Mouse (Mus musculus): ENCODE results near the gene Fndc8.

The Fndc8 gene

DNA sequence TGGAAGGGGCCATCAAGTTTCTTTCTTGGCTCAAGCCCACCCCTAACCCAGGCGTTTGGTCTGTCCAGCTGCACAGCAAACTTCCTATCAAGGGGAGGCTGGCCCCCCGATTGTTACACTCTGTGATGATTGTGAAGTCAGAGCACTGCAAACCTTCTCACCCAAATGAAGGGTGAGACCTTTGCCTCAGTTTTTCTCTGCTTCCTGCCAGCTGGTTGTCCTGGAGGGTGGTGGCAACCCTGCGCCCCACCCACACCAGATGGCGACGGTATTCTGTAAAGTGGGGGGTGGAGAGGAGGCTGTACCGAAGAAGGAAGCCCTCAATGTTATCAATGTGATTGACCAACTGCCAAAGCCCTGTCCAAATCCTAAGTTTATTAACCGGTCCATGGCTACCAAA is at the start of gene Fndc8:
Gene Fndc8 (plus strand): TSS at position 189 of the 400 bp plus-strand sequence.
- DNase-seq (ENCODE audit: inconsistent ontology term), result no peak

DNA sequence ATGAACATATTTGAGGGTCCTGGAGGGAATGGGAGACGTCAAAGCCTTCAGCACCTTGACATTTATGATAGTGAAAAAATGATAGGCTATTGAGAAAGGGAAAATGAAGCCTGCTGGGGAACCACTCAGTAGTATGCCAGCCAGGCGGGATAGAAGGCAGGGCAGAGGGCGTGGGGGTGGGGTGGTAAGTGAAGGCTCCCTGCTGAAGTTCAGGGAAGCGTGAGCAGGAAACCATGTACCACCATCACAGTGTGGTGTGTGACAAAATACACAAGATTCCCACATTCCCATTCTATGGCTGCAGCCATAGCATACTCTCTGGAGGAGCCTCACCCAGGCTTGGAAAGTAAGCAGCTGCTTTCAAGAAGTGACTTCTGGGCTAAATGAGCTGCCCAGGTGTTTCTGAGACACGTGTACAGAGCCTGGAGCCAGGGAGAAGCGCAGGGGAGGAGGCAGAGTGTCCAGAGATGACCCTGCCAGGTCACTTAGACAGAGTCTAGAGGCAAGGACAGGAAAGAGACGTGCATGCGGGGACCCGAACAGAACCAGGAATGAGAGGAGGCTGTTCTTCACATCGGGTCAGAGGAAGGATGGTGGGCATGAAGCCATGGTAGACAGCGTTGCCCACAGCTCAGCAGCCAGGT is 47.0 kb upstream of the Fndc8 start:
- no peak for DNase-seq (ENCODE audit: inconsistent ontology term)

DNA sequence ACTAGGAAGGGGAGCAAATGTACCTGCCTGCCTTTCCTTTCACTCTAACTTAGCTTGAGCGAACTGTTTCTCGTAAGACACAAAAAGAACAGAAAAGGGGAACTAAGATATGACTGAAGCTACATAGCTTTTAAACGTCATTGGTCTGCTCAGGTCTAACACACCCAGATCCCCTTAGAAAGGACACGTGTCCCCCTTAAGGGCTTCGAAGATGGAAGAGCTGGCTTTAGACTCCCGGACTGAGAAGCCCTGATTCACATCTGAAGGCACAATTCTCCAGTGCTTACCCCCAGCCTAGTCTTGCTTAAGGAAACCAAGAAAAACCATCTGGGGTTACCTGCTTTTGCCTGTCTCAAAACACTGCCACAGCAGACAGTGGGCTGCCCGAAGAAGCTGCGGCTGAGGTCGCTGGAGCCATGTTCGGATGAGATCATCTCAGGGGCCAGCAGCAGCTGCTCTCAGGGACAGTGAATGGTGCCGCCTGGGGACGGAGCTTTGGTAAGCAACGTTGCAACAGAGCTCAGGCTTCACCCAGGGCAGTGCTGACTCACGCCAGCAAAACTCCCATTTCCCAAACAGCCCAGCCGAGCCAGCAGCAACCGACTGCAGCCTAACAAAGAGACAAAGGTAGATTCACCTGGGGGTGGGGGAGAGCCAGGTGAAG is 46.4 kb upstream of the Fndc8 start:
- peak; percentile 87 for DNase-seq (ENCODE audit: inconsistent ontology term)

DNA sequence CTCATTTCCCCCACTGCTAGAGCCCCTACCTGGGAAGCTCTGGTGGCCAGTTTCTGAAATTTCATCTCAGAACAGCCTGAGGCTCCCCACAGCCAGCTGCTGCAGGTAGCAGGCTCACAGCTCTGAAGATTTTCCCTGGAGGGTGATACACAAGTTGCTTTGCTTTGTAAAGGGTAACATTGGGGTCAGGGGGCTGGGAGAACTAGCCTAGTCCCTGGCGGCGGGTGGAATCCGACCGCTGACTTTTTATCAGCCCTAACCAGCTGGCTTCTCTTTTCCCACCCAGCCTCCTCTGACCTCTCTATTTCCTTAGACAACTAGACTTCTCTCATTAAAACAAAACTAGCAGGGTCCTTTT is 45.9 kb upstream of the Fndc8 start:
- no peak for DNase-seq (ENCODE audit: inconsistent ontology term)

DNA sequence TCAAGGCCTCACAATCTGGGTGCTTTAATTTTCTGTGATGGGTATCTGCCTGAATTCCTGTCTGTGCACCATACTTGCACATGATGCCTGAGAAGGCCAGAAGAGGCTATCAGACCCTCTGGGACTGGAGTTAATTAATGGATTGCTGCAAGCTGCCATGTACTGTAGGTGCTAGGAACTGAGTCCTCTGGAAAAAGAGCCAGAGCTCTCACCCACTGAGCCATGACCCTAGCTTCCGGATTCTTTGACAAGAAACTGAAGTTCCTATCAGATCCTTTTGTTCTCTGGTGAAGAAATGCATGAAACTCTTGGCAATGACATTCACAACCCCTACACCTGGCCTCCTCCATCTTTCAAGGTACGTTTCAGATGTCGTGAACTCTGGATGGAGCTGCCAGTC is 45.0 kb upstream of the Fndc8 start:
- no peak for DNase-seq (ENCODE audit: inconsistent ontology term)

DNA sequence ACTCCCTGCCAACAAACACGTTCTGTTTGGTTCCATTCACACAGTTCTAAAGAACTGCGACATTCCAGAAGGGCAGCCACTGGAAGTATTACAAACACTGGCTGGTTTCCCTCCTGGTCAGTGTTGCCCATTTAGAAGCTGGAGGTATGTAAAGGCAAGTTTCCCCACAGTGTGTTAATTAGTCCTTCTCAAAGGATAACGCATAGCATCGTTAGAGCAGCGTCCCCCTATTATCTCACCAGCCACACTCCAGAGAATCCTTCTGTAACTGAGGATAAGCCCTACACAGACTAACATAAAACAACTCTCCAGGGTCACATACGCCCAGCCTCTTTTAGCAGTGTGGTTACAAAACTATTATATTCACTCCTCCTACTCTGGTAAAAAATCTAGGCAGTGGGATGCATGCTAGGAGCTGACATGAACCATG is 44.3 kb upstream of the Fndc8 start:
- DNase-seq (ENCODE audit: inconsistent ontology term), result peak; percentile 92

DNA sequence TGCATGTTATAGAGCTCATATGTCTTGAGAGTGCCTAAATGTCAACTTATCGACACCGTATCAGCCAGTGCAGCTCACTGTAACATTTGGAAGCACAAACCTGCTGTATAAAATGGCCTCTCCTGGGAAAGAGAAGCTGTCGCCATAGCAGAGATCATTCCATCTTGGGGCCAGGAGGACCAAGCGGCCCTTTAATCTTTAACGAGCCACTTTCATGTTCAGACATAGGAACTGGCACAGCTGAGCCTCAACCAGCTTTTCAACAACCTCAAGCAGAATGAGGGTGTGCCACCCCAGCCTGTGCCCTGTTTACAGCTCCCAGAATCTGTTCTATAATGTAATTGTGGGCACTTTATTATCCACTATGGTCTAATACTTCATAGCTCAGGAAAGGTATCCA is 41.7 kb upstream of the Fndc8 start:
- DNase-seq (ENCODE audit: inconsistent ontology term), result no peak

DNA sequence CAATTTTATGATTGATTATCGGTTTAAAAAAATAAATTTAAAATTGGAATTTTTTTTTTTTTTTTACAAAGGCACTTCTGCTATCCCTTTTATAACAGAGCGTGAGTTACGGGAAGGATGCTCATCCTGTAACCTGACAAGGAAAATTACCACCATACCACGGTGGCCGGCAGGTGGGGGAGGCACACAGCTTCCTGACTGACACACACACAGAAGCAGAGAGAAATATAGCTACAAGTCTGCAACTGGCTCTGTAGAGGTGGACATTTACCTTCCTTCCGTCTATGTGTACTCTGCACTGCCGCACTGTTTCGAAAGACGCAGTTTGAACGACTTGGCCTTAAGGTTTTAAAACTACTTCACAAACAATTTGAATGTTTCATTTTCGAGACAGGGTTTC is 39.8 kb upstream of the Fndc8 start:
- no peak for DNase-seq (ENCODE audit: inconsistent ontology term)

DNA sequence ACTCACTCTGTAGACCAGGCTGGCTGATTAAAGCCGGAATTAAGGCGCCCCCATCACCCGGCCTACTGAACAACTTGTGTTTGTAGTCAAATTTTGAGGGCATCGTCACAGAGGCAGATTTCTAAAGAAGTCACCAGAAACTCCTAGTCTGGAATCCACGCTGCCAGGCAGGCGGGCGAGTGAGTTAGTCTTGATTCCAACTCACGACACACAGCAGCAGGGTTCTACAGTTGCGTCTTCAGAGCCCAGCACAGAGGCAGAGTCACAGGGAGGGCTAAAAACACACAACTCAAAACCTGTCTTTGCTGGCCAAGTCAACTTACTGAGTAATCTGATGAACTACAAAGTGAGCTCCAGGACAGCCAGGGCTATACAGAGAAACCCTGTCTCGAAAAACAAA is 39.4 kb upstream of the Fndc8 start:
- DNase-seq (ENCODE audit: inconsistent ontology term), result no peak

DNA sequence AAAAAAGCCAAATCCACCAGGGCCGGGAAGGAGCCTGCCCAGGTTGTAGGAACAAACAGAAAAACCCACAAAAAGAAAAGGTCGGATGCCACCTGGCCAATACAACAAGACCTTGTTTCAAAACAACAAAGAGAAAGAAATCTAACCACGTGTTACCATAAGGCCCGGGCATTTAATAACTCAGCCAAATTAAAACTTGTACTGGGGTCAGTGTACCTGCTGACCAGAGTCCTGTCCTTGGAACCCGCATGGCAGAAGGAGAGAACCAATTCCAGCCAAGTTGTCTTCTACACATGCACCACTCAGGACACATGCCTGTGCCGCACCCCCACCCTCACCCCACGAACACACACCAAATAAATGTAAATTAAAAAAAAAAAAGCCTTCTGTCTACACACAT is 39.0 kb upstream of the Fndc8 start:
- no peak for DNase-seq (ENCODE audit: inconsistent ontology term)

DNA sequence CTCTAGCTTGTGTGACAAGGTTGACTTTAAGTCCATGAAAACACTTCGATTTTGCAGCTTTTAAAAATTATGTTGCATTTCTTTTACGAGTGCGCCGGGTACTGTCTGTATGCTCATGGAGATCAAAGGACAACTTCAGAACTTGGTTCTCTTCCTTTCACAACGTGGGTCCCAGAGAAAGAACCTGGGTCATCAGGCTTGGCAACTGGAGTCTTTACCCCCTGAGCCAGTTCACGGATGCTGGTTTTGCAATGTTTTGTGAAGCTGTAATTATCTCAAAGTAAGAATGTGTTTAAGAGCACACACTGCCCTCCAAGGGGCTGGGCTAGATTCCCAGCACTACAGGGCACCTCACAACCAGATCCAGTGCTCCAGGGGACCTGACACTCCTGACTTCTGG is 37.8 kb upstream of the Fndc8 start:
- no peak for DNase-seq (ENCODE audit: inconsistent ontology term)

DNA sequence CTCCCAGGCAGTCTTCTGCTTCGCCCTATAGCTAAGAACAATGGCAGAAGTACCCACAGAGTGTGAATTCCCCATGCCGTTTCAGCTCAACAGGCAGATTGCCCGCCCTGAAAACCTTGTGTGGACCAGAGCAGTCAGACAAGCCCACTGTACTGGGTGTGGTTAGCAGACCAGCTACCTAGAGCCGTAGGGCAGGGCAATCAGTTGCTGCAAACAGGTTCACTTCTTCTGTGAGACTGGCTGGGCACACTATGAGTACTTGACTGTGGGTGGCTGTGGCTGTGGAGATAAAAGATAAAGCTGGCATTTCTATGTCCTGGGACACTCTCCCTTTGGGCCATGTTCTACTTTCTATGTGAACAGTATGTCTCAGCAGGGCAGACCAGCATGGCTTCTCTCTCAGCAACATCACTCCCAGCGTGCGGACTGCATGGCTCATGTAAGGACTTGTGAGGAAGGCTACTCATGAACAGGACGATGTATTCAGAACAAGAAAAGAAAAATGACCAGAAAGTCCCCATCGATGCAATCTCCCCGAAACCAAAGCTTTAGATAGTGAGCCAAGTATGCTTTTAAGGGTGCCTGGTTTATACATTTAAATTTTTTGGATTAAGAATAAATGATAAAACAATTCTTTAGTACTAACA is 36.5 kb upstream of the Fndc8 start:
- DNase-seq (ENCODE audit: inconsistent ontology term), result no peak

DNA sequence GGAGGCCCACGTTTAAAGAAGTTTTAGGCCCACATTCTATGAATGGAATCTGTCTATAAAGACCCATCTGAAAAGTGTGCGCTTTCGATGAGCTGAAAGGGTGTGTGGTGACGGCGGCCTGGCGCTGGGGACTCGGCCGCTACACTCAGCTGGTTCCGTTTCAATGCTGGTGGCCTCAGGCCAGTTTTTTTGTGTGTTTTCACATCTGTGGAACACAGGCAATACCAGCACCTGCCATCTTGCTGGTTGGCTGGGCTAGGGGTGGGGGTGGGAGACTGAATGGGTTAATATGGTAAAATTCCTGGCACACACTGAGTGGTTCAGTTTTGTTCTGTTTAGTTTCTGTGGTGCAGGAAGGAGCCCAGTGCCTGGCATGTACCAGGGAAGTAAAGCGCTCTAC is 35.9 kb upstream of the Fndc8 start:
- no peak for DNase-seq (ENCODE audit: inconsistent ontology term)

DNA sequence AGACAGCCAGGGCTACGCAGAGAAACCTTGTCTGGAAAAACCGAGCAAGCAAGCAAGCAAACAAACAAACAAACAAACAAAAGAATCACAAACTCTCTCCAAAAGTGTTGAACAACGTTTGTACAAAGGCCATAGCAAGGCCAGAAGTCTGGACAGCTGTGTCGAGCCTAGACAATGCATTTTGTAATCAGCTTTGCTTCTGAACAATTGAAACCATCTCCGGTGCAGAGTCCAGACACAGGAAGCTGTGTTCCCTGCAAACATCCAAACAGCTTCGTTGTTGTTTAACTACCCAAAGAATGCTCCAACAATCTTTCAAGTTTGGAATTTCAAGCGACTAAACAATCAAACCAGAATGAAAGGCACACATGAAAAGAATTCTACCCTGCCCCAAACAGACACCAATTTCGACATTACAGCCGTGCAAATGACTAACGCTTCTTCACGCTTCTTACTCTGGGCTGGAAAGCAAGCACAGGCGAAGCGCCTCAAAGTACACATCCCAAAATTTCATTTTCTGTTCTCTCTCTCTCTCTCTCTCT is 34.5 kb upstream of the Fndc8 start:
- no peak for DNase-seq (ENCODE audit: inconsistent ontology term)

DNA sequence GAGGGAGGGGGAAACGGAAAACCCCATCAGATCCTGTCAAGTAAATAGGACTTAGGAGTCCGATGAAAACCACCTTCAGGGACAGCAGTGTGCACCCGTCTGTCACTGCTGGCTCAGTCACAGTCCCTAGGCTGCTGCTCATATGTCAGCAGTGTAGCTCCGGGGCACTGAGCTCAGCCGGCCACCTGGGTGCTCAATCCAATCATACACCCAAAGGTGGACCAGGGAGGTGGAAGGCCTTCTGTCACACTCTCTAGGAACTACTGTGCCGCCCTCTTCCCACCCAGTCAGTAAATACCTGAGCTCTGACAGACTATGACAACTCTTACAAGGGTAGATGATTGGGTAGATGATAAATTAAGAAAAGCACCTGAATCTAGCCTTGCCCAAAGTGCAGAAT is 31.2 kb upstream of the Fndc8 start:
- no peak for DNase-seq (ENCODE audit: inconsistent ontology term)

DNA sequence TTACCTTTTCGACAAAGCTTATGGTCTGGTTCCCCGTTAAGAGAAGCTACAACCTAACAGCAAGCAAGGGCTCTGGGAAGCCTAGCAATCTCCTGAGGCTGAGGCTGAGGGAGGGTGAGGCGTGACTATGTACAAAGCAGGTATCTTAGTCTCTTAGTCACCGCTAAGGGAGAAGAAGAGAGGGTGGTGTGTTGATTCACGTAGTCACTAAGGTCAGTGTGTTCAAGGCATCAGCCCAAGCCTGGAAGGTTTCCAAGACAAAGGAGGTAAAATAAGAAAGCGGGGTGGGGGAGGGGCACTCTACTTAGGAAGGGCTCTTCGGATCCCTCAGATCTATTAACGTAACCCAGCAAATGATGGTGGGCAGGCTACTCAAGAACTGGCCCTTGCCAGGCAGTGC is 30.4 kb upstream of the Fndc8 start:
- DNase-seq (ENCODE audit: inconsistent ontology term), result no peak

DNA sequence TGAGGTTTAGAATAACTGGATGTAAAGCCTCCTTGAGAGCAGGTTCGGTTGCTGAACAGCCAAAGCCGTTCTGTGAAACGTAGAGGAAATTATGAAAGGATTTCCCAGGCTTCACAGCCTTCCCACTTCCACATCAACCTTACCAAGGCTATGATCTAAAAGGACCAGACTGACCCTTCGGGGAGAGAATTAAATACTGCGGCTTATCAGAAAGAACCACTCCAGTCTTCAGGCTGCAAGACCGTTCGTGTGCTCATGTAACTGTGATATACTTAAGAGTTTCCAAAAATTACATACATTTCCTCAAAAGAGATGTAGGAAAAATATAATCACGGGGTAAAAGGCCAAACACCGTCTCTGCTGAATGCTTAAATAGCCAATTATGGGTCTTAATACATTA is 29.3 kb upstream of the Fndc8 start:
- no peak for DNase-seq (ENCODE audit: inconsistent ontology term)

DNA sequence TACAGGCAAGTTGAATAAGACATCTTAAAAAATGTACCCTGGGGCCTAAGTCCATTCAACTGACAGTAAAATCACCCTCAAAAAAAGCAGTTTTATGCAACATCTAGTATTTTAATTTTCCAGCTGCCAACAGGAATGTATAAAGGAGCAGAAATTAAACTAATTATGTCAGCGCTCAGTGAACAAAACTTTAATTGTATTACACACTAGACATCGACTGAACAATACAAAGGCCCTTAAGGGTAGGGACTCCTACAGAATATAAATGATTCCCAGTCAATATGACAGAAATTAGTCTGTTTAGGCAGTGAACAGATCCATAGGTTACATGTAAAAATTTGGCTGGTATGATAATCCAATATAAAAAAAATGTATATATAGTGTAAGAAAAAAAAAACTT is 28.9 kb upstream of the Fndc8 start:
- DNase-seq (ENCODE audit: inconsistent ontology term), result no peak

DNA sequence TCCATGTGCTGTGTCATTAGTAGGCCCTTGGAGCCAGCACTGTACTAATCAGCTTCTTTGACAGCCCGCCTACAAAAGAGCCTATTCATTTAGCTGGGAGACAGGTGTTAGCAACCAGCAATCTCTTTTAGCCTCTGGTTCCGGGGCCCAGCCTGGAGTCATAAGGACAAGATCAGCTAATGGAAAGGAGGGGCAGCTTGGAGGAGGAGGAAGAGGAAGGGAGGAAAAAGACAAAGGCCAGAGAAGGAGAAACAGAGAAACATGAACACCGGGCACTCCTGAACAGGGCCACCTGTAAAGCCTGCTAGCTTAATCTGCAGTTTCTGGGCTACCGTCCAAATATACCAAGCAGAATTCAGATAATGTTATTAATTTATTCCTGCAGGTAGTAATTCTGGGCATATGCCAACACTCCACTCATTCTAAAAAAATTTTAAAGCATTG is 28.4 kb upstream of the Fndc8 start:
- no peak for DNase-seq (ENCODE audit: inconsistent ontology term)

DNA sequence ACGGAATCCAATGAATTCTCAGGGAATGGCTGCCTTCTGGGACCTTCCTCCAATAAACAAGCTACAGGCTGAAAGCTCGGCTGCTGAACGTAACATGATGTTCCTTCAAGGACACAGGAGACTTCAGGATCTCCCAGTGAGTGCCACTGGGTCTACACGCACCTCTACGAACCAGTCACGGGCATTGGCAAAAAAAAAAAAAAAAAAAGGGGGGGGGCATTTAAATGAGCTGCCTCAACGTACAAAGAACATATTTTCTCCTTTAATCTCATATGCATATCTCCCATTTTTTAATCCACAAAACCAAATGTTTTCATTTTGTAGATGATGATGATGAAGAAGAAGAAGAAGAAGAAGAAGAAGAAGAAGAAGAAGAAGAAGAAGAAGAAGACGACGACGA is 26.0 kb upstream of the Fndc8 start:
- no peak for DNase-seq (ENCODE audit: inconsistent ontology term)

DNA sequence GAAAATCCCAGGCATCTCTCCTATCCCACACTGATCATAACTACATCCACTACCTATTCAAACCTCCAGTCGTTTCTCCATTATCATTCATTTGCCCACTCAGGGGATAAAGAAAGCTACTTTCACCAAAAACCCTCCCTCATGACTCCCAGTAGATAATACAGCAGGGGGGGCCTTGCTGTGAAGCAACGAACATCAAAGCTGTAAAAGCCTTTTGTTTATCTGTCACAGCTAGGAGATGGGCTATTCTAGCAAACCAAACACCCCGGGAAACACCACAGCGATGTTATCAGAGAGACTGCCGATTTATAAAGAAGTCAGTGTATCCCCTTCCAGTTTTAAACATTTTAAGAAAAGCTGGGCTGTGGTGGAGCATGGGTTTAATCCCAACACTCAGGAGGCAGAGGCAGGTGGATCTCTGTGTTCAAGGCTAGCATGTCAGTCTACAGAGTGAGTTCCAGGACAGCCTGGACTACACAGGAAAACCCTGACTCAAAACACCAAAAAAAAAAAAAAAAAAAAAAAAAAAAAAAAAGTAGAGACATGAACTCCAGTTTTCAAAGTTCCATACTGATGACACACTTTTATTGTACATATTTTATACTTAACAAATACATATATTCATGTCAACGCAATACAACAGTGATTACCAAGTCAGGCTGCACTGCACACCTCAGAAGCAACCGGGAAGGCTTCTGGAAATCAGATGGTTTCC is 24.9 kb upstream of the Fndc8 start:
- DNase-seq (ENCODE audit: inconsistent ontology term), result no peak

DNA sequence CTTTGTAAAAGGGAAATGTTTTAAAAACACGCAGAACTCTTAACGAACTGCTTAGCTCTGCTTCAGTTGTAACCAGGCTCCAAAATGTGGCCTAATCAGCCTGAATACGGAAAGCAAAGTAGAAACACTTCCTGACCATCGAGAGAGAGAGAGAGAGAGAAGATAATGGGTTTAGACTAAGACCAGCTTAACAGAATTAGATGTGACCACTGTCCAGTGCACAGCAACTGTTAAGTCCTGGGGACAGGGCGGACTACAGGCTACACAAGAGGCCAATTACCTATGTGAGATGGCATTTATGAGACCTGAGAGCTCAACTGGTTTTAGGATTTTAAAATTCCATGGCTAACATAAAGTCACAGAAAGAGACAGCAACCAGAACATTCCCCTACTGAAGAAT is 24.0 kb upstream of the Fndc8 start:
- DNase-seq (ENCODE audit: inconsistent ontology term), result no peak
